Mouse (Mus musculus): Measurements from ENCODE around the gene Tff2. TPM values are rescaled to one million over a fixed set of nuclear protein-coding genes. Genes with fewer than 3 reads are reported as not detected.

The Tff2 gene
- polyA plus RNA-seq, 1 experiment from 2014 or later: not detected

GRCm38 (mm10) chr17:31162607-31163006 is 18.5 kb upstream of the Tff2 start:
- Histone ChIP-seq H3K36me3 (replicated peaks) (no peaks in the 10 kb centered on the region), H3K27me3 (ENCODE audit: poor library complexity, severe bottlenecking) (no peaks in the 10 kb centered on the region), H3K27ac (no peak overlapping the region), H3K4me1 (no peaks in the 10 kb centered on the region), H3K4me3 (no peak overlapping the region), H3K9me3 (no peaks in the 10 kb centered on the region)
- WGBS: 91% methylated on average over 12 of the region's 12 CpGs
- no peak for DNase-seq (ENCODE audit: extremely low spot score, low spot score)

DNA sequence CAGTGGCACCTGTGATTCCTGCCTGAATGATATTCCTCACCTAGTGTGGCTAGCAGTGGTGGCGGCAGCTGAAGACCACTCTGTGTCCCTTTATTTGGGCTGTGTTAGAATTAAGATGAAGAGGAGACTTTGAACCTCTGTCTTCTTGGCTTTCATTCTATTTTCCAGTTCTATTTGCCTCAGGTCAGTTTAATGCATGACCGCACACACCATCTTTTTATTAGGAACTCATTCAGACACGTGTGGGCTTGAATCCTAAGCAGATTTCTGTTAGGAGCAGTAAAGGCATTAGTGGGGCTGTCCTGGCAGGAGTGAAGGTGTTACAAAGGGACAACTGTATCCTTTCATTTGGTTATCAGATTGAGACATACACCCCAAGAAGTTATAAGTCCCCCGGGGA is 16.2 kb upstream of the Tff2 start:
- H3K4me1 ChIP-seq: peaks cover 5% of the 10 kb centered on the region; the same call in 1 of the 2 replicates
- no peaks in the 10 kb centered on the region for H3K9me3 ChIP-seq
- H3K27ac ChIP-seq: no peak overlapping the region
- WGBS: 79% methylated on average over 4 of the region's 4 CpGs
- no peaks in the 10 kb centered on the region for H3K27me3 ChIP-seq (ENCODE audit: poor library complexity, severe bottlenecking)
- H3K36me3 ChIP-seq (replicated peaks): no peaks in the 10 kb centered on the region
- no peak for DNase-seq (ENCODE audit: extremely low spot score, low spot score)
- no peak overlapping the region for H3K4me3 ChIP-seq

DNA sequence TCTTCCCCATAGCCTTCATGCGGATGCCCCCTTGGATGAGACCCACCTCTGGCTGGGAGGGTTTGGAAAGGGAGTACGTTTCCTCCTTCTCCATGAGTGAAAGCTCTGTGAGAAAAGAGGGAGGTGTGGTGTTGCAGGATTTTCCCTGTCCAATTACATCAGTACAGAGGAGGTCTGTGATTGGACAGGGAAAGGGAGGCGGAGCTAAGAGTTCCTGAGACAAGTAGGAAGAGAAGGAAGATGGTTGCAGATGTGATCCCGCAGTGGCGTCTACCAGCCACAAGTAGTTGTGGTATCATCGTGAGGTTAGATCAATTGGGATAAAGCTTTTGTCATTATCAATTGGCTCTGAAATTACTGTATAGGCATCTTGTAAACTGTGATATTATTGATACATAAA is 13.8 kb upstream of the Tff2 start:
- Histone ChIP-seq H3K27ac (no peak overlapping the region), H3K36me3 (replicated peaks) (no peaks in the 10 kb centered on the region), H3K9me3 (no peaks in the 10 kb centered on the region), H3K4me1 (peaks cover 5% of the 10 kb centered on the region; the same call in 1 of the 2 replicates), H3K27me3 (ENCODE audit: poor library complexity, severe bottlenecking) (no peaks in the 10 kb centered on the region), H3K4me3 (no peak overlapping the region)
- 85% methylated on average over 6 of the region's 6 CpGs for WGBS
- DNase-seq (ENCODE audit: extremely low spot score, low spot score): no peak

DNA sequence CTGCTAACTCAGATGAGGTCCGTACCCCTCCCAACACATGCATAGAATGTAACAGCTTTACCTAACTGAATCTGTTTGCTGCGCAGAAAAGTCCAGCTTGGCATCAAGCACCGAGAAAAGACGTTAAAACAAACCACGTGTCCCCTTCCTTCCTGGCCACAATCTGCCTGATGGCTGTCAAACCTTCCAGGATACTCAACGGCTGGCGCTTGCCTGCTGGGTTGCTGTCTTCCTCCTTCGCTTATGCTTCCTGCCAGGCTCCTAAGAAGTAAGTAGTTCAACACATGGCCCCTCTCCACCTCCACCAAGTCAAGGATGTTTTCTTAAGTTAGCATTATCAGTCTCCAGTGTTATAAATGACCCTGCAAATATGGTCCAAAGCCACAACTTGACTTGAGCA is 9.7 kb upstream of the Tff2 start:
- no peaks in the 10 kb centered on the region for H3K36me3 ChIP-seq (replicated peaks)
- 85% methylated on average over 8 of the region's 8 CpGs for WGBS
- H3K4me1 ChIP-seq: peaks cover 13% of the 10 kb centered on the region
- no peaks in the 10 kb centered on the region for H3K27me3 ChIP-seq (ENCODE audit: poor library complexity, severe bottlenecking)
- H3K9me3 ChIP-seq: 0 out of 2 replicates have a peak, but pooled peaks cover 2% of the 10 kb centered on the region
- H3K27ac ChIP-seq: no peak overlapping the region
- no peak overlapping the region for H3K4me3 ChIP-seq
- DNase-seq (ENCODE audit: extremely low spot score, low spot score): no peak

- DNase-seq (ENCODE audit: extremely low spot score, low spot score): no peak
- Histone ChIP-seq H3K9me3 (0 out of 2 replicates have a peak, but pooled peaks cover 3% of the 10 kb centered on the region), H3K27ac (no peak overlapping the region), H3K4me1 (peaks cover 13% of the 10 kb centered on the region), H3K36me3 (replicated peaks) (no peaks in the 10 kb centered on the region), H3K27me3 (ENCODE audit: poor library complexity, severe bottlenecking) (no peaks in the 10 kb centered on the region), H3K4me3 (no peak overlapping the region)
- 87% methylated on average over 9 of the region's 9 CpGs for WGBS
These were observed 9.0 kb upstream of the Tff2 start for GRCm38 (mm10) chr17:31152966-31153499.

DNA sequence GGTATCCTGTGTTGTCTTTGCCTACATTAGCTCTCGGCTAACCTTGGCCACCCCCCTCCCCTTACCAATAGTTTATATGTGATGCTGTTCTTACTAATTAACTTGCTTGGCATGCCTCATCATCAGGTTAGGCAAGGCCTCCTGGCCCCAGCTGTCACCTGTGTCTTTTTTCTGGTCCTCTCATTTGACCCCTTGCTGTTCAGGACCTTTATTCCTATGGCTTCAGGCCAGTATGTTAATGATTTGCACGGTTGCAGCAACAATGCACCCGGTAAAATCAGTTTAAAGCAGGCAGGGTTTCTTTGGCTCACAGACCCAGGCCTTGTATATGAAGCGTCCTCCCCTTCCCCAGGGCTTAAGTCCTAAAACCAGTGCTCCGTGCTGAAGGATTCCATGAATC is 8.4 kb upstream of the Tff2 start:
- H3K4me1 ChIP-seq: peaks cover 13% of the 10 kb centered on the region
- no peaks in the 10 kb centered on the region for H3K27me3 ChIP-seq (ENCODE audit: poor library complexity, severe bottlenecking)
- H3K9me3 ChIP-seq: 0 out of 2 replicates have a peak, but pooled peaks cover 3% of the 10 kb centered on the region
- H3K27ac ChIP-seq: no peak overlapping the region
- WGBS: 65% methylated on average over 5 of the region's 5 CpGs
- no peak for DNase-seq (ENCODE audit: extremely low spot score, low spot score)
- H3K36me3 ChIP-seq (replicated peaks): no peaks in the 10 kb centered on the region
- no peak overlapping the region for H3K4me3 ChIP-seq

DNA sequence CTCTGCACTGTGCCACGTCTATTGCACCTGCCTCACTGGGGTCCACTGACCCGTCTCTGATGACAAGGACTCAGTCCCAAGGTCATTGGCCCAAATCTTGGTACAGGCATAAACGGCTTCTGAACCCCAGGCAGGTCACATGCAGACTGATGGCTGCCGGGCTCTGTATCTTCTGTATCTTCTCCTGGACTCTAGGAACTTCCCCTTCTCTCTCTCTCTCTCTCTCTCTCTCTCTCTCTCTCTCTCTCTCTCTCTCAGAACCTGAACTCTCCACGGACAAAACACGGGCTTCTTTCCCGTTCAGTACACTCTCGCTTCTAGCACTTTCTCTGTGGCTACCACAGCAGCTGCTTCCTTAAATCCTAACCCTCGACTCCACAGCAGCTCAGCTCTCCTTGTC is 1.9 kb upstream of the Tff2 start:
- H3K4me1 ChIP-seq: 0 out of 2 replicates have a peak, but pooled peaks cover 2% of the 10 kb centered on the region
- WGBS: 89% methylated on average over 9 of the region's 9 CpGs
- no peaks in the 10 kb centered on the region for H3K36me3 ChIP-seq (replicated peaks)
- no peaks in the 10 kb centered on the region for H3K27me3 ChIP-seq (ENCODE audit: poor library complexity, severe bottlenecking)
- DNase-seq (ENCODE audit: extremely low spot score, low spot score): no peak
- H3K27ac ChIP-seq: no peak overlapping the region
- H3K4me3 ChIP-seq: no peak overlapping the region
- H3K9me3 ChIP-seq: 0 out of 2 replicates have a peak, but pooled peaks cover 15% of the 10 kb centered on the region

GRCm38 (mm10) chr17:31142116-31142515 is 2.0 kb downstream of the Tff2 start:
- 0 out of 2 replicates have a peak, but pooled peaks cover 12% of the 10 kb centered on the region for H3K9me3 ChIP-seq
- H3K4me3 ChIP-seq: no peak overlapping the region
- H3K36me3 ChIP-seq (replicated peaks): no peaks in the 10 kb centered on the region
- DNase-seq (ENCODE audit: extremely low spot score, low spot score): no peak
- H3K27me3 ChIP-seq (ENCODE audit: poor library complexity, severe bottlenecking): no peaks in the 10 kb centered on the region
- H3K27ac ChIP-seq: no peak overlapping the region
- peaks cover 2% of the 10 kb centered on the region; the same call in 1 of the 2 replicates for H3K4me1 ChIP-seq
- 91% methylated on average over 7 of the region's 7 CpGs for WGBS

DNA sequence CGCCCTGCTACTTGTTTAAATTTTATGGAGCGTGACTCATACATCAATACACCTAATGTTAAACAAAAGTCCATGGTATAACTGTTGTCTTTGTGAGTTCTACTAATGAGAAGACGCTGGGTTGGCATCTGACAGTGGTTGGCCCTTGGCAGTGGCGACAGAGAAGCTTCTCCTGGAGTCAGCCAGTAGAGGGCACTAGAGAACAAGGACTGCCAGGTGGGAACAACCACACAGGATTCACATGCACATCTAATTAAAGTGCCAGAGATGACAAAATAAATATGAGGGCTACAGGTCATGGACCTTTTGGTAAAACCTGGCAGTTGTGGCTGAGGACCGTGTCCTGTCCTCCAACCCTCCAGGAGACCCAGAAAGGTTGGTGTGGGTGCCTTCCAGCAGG is 5.7 kb downstream of the Tff2 start:
- no peaks in the 10 kb centered on the region; the same call in 1 of the 2 replicates for H3K4me1 ChIP-seq
- no peaks in the 10 kb centered on the region for H3K27me3 ChIP-seq (ENCODE audit: poor library complexity, severe bottlenecking)
- H3K36me3 ChIP-seq (replicated peaks): no peaks in the 10 kb centered on the region
- H3K9me3 ChIP-seq: no peaks in the 10 kb centered on the region
- WGBS: 22% methylated on average over 5 of the region's 5 CpGs
- peak; percentile 46 for DNase-seq (ENCODE audit: extremely low spot score, low spot score)
- no peak overlapping the region for H3K27ac ChIP-seq
- H3K4me3 ChIP-seq: no peak overlapping the region

GRCm38 (mm10) chr17:31136821-31137220 is 7.3 kb downstream of the Tff2 start:
- H3K4me3 ChIP-seq: no peak overlapping the region
- no peaks in the 10 kb centered on the region for H3K36me3 ChIP-seq (replicated peaks)
- WGBS: 92% methylated on average over 1 of the region's 1 CpGs
- no peak overlapping the region for H3K27ac ChIP-seq
- no peak for DNase-seq (ENCODE audit: extremely low spot score, low spot score)
- H3K4me1 ChIP-seq: no peaks in the 10 kb centered on the region; the same call in 1 of the 2 replicates
- no peaks in the 10 kb centered on the region for H3K9me3 ChIP-seq
- no peaks in the 10 kb centered on the region for H3K27me3 ChIP-seq (ENCODE audit: poor library complexity, severe bottlenecking)

GRCm38 (mm10) chr17:31136291-31136690 is 7.8 kb downstream of the Tff2 start:
- Histone ChIP-seq H3K36me3 (replicated peaks) (no peaks in the 10 kb centered on the region), H3K9me3 (no peaks in the 10 kb centered on the region), H3K4me1 (no peaks in the 10 kb centered on the region; the same call in 1 of the 2 replicates), H3K27me3 (ENCODE audit: poor library complexity, severe bottlenecking) (no peaks in the 10 kb centered on the region), H3K27ac (no peak overlapping the region), H3K4me3 (no peak overlapping the region)
- no peak for DNase-seq (ENCODE audit: extremely low spot score, low spot score)
- WGBS: 77% methylated on average over 3 of the region's 3 CpGs

GRCm38 (mm10) chr17:31134913-31135312 is 9.2 kb downstream of the Tff2 start:
- DNase-seq (ENCODE audit: extremely low spot score, low spot score): no peak
- 84% methylated on average over 6 of the region's 6 CpGs for WGBS
- H3K36me3 ChIP-seq (replicated peaks): no peaks in the 10 kb centered on the region

GRCm38 (mm10) chr17:31133776-31134175 is 10.3 kb downstream of the Tff2 start:
- WGBS: 86% methylated on average over 15 of the region's 15 CpGs
- no peaks in the 10 kb centered on the region for H3K9me3 ChIP-seq
- H3K27ac ChIP-seq: no peak overlapping the region
- H3K27me3 ChIP-seq (ENCODE audit: poor library complexity, severe bottlenecking): no peaks in the 10 kb centered on the region
- no peaks in the 10 kb centered on the region for H3K36me3 ChIP-seq (replicated peaks)
- DNase-seq (ENCODE audit: extremely low spot score, low spot score): no peak
- no peak overlapping the region for H3K4me3 ChIP-seq
- peaks cover 6% of the 10 kb centered on the region for H3K4me1 ChIP-seq

More at GRCm38 (mm10) chr17:31134913-31135312, 9.2 kb downstream of the Tff2 start:
- H3K27ac ChIP-seq: no peak overlapping the region
- H3K9me3 ChIP-seq: no peaks in the 10 kb centered on the region
- H3K27me3 ChIP-seq (ENCODE audit: poor library complexity, severe bottlenecking): no peaks in the 10 kb centered on the region
- H3K4me1 ChIP-seq: no peaks in the 10 kb centered on the region; the same call in 1 of the 2 replicates
- no peak overlapping the region for H3K4me3 ChIP-seq
